Mouse (Mus musculus): ENCODE results near the gene Ppp1r13b. TPM values are rescaled to one million over a fixed set of nuclear protein-coding genes. Genes with fewer than 3 reads are reported as not detected.
A peak's percentile ranks its signal among the peaks of the same experiment; 100 is the strongest.

Gene Ppp1r13b
- polyA plus RNA-seq, 1 experiment from 2014 or later = 14.9 TPM

DNA sequence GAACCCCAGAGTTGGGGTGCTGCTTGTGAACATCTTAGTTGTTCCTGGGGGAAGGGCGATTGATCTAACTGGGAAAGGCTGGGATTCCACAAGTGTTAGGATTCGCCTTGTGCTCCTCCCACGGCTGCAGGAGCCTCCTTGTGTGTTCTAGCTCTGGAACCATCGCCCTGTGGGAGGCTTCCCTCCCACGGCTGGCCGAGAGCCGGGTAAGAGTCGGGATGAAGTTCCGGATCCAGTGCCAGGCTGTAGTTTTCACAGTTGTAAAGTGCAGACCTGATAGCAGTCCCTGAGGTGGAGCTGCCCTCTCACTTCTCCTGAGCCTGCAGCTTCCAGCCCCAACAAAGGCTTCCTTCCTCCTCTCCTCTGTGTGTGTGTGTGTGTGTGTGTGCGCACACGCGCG is 91.4 kb downstream of the Ppp1r13b start:
- no peaks in the 10 kb centered on the region for H3K9me3 ChIP-seq
- H3K4me3 ChIP-seq = peak overlapping the region; percentile 72
- H3K9ac ChIP-seq = no peak overlapping the region
- ATAC-seq (ENCODE audit: insufficient number of reproducible peaks, low FRiP score, low TSS enrichment, low read depth) = no peak
- peaks cover 14% of the 10 kb centered on the region; the same call in 1 of the 2 replicates for H3K36me3 ChIP-seq
- H3K27ac ChIP-seq = 0 out of 2 replicates have a peak overlapping the region, but pooled peaks have one; percentile 12
- H3K4me1 ChIP-seq = peaks cover 42% of the 10 kb centered on the region
- no peaks in the 10 kb centered on the region for H3K27me3 ChIP-seq
- WGBS = 64% methylated on average over 13 of the region's 13 CpGs
- peak overlapping the region; percentile 80; the same call in 1 of the 2 replicates for H3K4me2 ChIP-seq

DNA sequence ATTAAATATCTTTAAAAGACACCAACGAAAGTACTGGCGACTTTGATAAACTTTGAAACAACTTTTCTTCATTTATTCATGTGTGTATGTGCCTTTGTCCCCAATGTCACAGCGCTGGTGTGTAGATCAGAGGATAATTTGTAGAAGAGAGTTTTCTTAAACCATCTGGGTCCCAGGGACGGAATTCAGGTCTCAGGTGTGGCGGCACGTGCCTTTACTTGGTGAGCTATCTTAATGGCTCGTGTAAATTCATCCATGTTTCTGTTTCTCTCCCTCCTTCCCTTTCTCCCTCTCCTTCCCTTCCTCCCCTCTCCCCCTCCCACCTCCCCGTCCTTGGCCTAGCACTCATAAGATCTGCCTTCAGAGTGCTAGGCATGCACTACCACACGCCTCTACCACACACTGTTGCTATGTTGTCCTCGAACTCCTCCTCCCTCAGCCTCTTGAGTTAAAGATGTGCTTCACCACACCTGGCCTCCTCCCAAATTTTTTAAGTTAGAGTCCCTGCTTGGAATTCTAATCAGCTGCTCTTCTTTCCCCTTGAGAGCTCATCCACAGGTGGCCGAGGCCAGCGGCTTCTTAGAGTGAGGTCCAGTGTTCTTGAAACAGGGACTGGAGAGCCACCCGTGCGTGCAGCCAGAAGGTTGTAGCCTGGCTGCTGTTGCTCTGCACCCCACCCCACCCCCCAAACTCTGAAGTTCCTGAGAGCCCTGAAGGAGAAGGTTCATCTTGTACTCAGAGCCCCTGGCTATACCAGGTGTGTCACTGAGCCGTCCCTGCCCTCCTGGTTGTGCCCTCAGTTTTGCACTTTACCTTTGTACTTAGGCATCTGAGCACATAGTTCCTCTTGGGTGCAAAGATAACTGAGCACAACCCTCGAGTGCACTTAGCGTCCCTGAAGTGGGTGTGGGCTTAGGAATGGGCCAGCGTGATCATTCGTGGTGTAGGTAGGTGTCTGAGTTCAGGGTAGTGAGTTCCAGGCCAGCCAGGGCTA is 92.8 kb downstream of the Ppp1r13b start:
- no peak for ATAC-seq (ENCODE audit: insufficient number of reproducible peaks, low FRiP score, low TSS enrichment, low read depth)
- Histone ChIP-seq H3K4me2 (peak overlapping the region; percentile 80), H3K4me3 (peak overlapping the region; percentile 72), H3K36me3 (0 out of 2 replicates have a peak, but pooled peaks cover 4% of the 10 kb centered on the region), H3K27me3 (no peaks in the 10 kb centered on the region), H3K9ac (peak overlapping the region; percentile 91), H3K27ac (peak overlapping the region; percentile 94), H3K9me3 (no peaks in the 10 kb centered on the region), H3K4me1 (peaks cover 43% of the 10 kb centered on the region)
- WGBS = 25% methylated on average over 19 of the region's 19 CpGs

DNA sequence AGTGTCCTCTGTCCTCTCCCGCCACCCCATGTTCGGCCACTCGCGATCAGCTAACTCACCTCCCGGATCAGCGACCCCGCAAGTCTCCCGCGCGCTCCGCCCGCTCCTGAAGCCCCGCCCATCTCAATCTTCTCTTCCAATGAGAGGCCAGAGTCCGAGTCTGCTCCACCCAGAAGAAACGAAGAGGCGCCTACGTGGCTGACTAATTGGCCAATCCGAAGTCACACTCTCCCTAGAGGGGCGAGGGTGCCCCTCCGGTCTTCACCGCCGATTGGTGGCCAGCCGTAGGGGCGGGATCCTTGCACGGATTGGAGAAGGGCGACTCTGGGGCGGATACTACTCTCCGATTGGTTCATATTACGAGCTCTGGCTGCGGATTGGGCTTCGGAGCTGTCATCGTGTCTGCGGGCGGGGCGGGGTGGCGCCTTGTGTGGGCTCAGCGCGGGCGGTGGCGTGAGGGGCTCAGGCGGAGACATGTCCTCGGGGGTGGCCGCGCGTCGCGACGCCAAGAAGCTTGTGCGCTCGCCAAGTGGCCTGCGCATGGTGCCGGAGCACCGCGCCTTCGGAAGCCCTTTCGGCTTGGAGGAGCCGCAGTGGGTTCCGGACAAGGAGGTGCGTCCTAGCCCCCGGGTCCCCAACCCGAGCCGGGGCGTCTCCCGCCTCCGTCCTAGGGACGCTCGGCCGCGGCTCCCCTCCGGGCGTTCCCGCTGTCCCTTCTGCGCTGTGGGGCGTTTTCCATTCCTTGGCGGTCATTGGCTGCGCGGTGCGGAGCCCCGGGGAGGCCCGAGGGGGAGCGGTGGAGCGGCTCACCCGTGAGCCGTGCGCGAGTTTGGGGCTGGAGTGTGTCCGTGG is 93.9 kb downstream of the Ppp1r13b start, which contains the start of the genes Xrcc3 and Zfyve21:
Gene Xrcc3, minus strand, starts transcription at position 108 of the 852 bp plus-strand sequence.
Gene Zfyve21, plus strand, starts transcription at position 405 of the 852 bp plus-strand sequence.
- peaks cover 48% of the 10 kb centered on the region for H3K4me1 ChIP-seq
- WGBS = under 1% methylated on average over 86 of the region's 87 CpGs

DNA sequence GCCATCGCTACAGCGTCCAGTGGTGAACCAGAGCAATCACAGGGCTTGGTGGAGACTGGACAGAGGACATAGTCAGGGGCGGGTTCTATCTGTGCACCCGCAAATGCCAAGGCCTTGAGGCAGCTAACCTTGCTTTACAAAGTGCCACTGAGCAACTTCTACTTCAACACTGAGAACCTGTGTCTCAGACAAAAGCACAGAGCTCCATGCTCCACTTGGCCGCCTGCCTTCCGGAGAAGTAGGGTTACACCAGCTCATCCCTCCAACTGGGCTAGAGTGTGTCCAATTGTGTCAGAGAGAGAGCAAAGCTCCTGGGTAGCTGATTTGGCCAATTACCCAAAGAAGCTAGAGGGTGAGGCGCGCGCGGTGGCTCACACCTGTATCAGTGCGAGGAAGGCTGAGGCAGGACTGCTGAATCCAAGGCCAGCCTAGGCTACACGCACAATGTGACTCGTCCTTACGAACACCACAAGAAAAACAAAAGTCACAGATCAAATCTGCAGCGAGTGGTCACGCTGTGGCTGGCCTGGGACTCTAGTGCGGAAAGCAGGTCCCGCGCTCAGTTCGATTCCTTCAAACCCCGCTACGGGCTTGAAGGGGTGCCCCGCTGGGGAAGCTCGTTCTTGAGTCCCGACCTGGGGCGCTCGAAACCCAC is 94.7 kb downstream of the Ppp1r13b start:
- WGBS = 4% methylated on average over 27 of the region's 27 CpGs
- H3K4me1 ChIP-seq = peaks cover 46% of the 10 kb centered on the region
- peaks cover 10% of the 10 kb centered on the region for H3K36me3 ChIP-seq

More for the DNA sequence above, 93.9 kb downstream of the Ppp1r13b start, which contains the start of the genes Xrcc3 and Zfyve21:
- H3K27me3 ChIP-seq = no peaks in the 10 kb centered on the region
- peak within 1 kb of the TSS; percentile 94 for H3K27ac ChIP-seq
- H3K36me3 ChIP-seq = 0 out of 2 replicates have a peak, but pooled peaks cover 8% of the 10 kb centered on the region
- peak within 1 kb of the TSS; percentile 91 for H3K9ac ChIP-seq
- H3K4me2 ChIP-seq = peak within 1 kb of the TSS; percentile 80
- peak within 1 kb of the TSS; percentile 72 for H3K4me3 ChIP-seq
- ATAC-seq (ENCODE audit: insufficient number of reproducible peaks, low FRiP score, low TSS enrichment, low read depth) = peak; percentile 98
- no peaks in the 10 kb centered on the region for H3K9me3 ChIP-seq

DNA sequence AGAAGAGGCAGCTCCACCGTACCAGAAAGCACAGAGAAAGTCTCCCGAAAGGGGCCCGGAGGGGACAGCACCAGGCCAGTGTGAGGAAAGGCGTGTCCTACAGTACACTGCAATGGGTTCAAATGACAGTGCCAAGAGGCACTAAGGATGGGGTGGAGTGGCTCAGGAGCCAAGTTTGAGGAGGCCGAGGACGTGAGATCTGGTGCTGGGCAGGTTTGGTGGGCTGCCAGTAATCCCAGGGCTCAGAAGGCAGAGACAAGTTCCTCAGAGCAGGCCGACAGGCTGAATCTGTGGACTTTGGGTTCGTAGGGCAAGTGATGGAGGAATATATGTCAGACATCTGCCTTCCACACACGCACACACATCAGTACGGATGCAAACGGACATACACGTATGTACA is 95.3 kb downstream of the Ppp1r13b start:
- Histone ChIP-seq H3K4me3 (peak overlapping the region; percentile 72), H3K4me1 (peaks cover 46% of the 10 kb centered on the region), H3K4me2 (peak overlapping the region; percentile 80), H3K27me3 (no peaks in the 10 kb centered on the region), H3K36me3 (peaks cover 16% of the 10 kb centered on the region), H3K27ac (no peak overlapping the region), H3K9me3 (no peaks in the 10 kb centered on the region), H3K9ac (peak overlapping the region; percentile 50; the same call in 1 of the 2 replicates)
- no peak for ATAC-seq (ENCODE audit: insufficient number of reproducible peaks, low FRiP score, low TSS enrichment, low read depth)
- 62% methylated on average over 12 of the region's 12 CpGs for WGBS

More for the DNA sequence above, 94.7 kb downstream of the Ppp1r13b start:
- no peaks in the 10 kb centered on the region for H3K9me3 ChIP-seq
- peak overlapping the region; percentile 50 for H3K9ac ChIP-seq
- H3K27ac ChIP-seq = no peak overlapping the region
- peak overlapping the region; percentile 80 for H3K4me2 ChIP-seq
- ATAC-seq (ENCODE audit: insufficient number of reproducible peaks, low FRiP score, low TSS enrichment, low read depth) = no peak
- H3K4me3 ChIP-seq = peak overlapping the region; percentile 72
- H3K27me3 ChIP-seq = no peaks in the 10 kb centered on the region

DNA sequence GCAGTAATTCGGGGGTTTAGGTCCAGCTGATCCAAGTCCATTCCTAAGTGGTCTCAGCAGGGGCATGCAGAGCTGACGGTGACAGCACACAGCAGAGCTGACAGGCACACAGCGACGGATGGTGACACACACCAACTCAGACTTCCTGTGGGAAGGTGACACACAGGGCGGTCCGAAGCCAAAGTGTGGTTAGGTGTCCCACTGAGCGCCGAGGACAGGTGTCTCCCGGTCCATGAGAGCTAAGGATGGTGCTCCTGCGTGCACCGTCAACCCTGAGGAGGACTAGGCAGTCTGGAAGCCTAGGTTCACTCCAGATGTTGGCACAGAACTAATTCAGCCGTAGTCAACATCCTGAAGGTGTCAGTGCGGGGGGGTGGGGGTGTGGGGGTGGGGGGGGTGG is 95.8 kb downstream of the Ppp1r13b start:
- Histone ChIP-seq H3K27me3 (no peaks in the 10 kb centered on the region), H3K4me1 (peaks cover 45% of the 10 kb centered on the region), H3K9me3 (no peaks in the 10 kb centered on the region), H3K4me3 (no peak overlapping the region), H3K9ac (no peak overlapping the region), H3K4me2 (no peak overlapping the region), H3K36me3 (peaks cover 20% of the 10 kb centered on the region), H3K27ac (no peak overlapping the region)
- ATAC-seq (ENCODE audit: insufficient number of reproducible peaks, low FRiP score, low TSS enrichment, low read depth) = no peak
- 91% methylated on average over 13 of the region's 13 CpGs for WGBS

DNA sequence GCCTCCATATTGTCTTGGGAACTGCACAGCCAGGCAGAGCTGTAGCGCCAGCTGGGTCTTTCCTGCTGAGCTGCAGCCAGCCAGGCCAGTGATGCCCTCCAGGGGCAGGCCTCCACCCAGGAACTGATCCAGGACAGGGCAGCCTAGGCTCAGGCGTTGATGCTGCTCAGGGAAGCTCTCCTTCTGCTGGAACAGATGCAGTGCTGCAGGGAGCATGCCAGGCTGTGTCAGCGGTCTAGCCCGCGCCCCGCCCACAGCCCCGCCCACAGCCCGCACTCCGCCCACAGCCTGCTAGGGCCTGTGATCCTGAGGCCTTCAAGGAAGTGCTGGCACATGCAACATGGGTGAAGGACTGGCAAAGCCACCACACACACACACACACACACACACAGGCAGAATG is 98.1 kb downstream of the Ppp1r13b start:
- Histone ChIP-seq H3K36me3 (peaks cover 41% of the 10 kb centered on the region), H3K4me1 (peaks cover 24% of the 10 kb centered on the region), H3K27me3 (no peaks in the 10 kb centered on the region), H3K4me3 (peak overlapping the region; percentile 12), H3K27ac (peak overlapping the region; percentile 69), H3K9me3 (no peaks in the 10 kb centered on the region), H3K9ac (peak overlapping the region; percentile 14; the same call in 1 of the 2 replicates), H3K4me2 (peak overlapping the region; percentile 31)
- 1% methylated on average over 9 of the region's 9 CpGs for WGBS
- peak; percentile 5; the same call in 1 of the 2 replicates for ATAC-seq (ENCODE audit: insufficient number of reproducible peaks, low FRiP score, low TSS enrichment, low read depth)

DNA sequence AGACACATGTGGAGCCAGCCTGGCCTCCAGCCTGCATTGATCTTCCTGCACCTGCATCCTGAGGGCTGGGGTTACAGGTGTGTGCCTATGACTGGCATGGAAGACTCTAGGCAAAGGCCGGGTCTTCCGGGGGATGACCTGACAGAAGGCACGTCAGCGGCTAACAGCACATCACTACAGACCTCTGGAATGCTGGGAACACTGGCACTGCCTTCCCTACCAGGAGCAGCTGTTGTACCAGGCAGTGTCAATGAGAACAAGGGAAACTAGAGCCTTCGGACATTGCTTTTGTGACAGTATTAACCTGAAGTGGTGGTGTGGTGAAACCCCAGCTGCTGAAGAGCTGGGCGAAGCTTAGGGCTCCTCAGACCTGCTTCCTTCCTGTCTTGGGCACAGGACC is 99.1 kb downstream of the Ppp1r13b start:
- WGBS = 90% methylated on average over 6 of the region's 6 CpGs
- Histone ChIP-seq H3K27me3 (no peaks in the 10 kb centered on the region), H3K9me3 (no peaks in the 10 kb centered on the region), H3K27ac (peak overlapping the region; percentile 69; the same call in 1 of the 2 replicates), H3K9ac (no peak overlapping the region), H3K4me2 (no peak overlapping the region), H3K4me1 (peaks cover 24% of the 10 kb centered on the region), H3K36me3 (peaks cover 49% of the 10 kb centered on the region), H3K4me3 (no peak overlapping the region)
- no peak for ATAC-seq (ENCODE audit: insufficient number of reproducible peaks, low FRiP score, low TSS enrichment, low read depth)

DNA sequence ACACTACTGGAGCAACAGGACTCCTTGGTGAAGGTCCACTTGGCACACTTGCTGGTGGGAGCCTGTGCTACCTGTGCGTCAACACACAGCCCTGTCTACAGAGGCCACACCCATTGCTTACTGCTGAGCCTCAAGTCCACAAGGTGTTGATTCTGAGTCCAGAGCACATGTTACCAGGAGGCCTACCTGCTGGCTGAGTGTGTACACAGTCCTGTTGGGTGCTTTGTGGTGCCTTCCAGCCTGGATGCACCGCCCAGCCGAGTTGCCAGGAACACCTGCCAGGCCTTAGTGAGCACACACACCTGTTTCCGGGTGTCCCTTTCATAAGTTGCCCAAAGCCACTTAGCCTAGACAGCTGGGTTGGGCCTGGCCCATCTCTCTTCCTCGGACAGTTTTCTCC is 104.4 kb downstream of the Ppp1r13b start:
- H3K4me1 ChIP-seq = no peaks in the 10 kb centered on the region
- no peaks in the 10 kb centered on the region for H3K27me3 ChIP-seq
- no peak overlapping the region for H3K27ac ChIP-seq
- WGBS = 85% methylated on average over 5 of the region's 5 CpGs
- no peak overlapping the region for H3K9ac ChIP-seq
- no peak overlapping the region for H3K4me2 ChIP-seq
- ATAC-seq (ENCODE audit: insufficient number of reproducible peaks, low FRiP score, low TSS enrichment, low read depth) = no peak
- peaks cover 90% of the 10 kb centered on the region for H3K36me3 ChIP-seq
- H3K9me3 ChIP-seq = no peaks in the 10 kb centered on the region
- no peak overlapping the region for H3K4me3 ChIP-seq

DNA sequence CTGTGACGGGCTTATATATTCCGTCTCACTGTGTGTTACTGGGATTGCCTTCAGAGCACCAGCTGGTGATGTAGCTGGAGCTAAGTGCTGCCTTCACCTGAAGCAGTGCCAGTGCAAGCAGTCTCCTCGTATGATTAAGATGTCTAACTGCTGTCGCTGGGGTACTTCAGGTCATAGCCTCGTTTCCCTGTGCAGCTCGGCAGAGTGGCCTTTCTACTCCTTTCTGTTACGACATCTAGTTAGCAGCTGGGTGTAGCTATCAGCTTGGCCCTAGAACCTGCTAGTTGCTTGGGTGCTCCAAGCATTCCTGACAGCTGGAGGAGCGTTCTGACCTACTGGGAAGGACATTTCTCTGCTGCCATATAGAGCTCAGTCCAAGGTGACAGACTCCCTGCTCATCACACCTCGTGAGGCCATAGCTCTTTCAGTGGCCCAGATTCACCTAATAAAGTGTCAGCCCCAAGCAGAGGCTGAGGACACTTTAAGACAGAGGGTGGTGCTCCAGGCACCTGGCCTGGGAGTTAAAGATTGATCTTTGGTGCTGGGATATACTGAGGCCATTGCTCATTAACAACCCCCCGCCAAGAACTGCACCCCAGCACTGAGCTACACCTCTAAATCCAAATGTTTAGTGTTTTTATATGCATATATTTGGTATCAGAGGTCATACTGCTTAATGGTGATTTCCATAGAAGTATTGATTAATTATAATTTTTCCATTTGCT is 107.3 kb downstream of the Ppp1r13b start:
- H3K9me3 ChIP-seq = no peaks in the 10 kb centered on the region
- H3K27me3 ChIP-seq = no peaks in the 10 kb centered on the region
- no peak overlapping the region for H3K4me2 ChIP-seq
- no peak overlapping the region for H3K27ac ChIP-seq
- ATAC-seq (ENCODE audit: insufficient number of reproducible peaks, low FRiP score, low TSS enrichment, low read depth) = no peak
- H3K9ac ChIP-seq = no peak overlapping the region
- peaks cover 91% of the 10 kb centered on the region for H3K36me3 ChIP-seq
- no peak overlapping the region for H3K4me3 ChIP-seq
- H3K4me1 ChIP-seq = no peaks in the 10 kb centered on the region
- 76% methylated on average over 10 of the region's 10 CpGs for WGBS
